Mouse (Mus musculus): Measurements from ENCODE around the gene Iba57. TPM values are rescaled to one million over a fixed set of nuclear protein-coding genes. Genes with fewer than 3 reads are reported as not detected.

Gene Iba57
- polyA plus RNA-seq, 1 experiment from 2014 or later = 7.5 TPM

DNA sequence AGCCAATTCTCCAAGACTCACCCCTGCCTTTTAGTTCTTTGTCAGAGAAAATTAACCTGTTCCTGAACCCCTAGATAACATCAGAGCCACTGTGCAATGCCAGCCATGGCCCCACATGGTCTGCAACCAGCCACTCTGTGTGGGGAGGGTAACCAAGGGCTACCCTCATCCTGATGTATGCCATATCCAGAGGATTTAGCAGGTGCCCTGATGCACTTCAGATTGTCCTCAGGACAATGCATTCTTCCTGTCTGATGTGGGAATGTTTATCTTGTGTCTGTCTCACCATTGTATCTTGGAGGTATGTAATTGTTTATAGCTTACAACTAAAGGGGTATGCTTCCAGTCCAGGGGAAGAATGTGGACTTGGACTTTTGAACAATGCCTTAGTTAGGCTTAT, 32.7 kb upstream of the Iba57 start:
- Histone ChIP-seq H3K9ac (no peak overlapping the region), H3K36me3 (0 out of 2 replicates have a peak, but pooled peaks cover 7% of the 10 kb centered on the region), H3K4me2 (replicated peaks) (no peak overlapping the region), H3K27ac (no peak overlapping the region), H3K9me3 (replicated peaks) (no peaks in the 10 kb centered on the region), H3K4me3 (no peak overlapping the region), H3K27me3 (peaks cover 8% of the 10 kb centered on the region; the same call in 1 of the 2 replicates), H3K4me1 (peaks cover 3% of the 10 kb centered on the region)
- ATAC-seq (ENCODE audit: low FRiP score) = no peak

DNA sequence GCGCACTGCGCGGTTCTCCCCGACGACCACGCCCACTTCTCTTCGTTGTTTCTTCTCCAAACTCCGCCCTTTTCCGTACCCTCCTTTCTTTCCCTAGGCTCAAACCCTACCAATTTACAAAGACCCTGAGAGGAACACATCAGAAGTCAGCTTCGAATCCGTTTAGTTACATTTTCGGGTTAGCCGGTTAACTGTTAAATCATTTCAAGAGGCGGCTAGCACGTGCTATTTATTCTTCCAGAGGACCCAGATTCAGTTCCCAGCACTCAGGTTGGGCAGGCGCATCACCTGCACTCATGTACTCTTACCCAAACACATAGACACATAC, 28.5 kb upstream of the Iba57 start, which contains the start of gene Guk1:
TSS of gene Guk1 (minus strand) at position 154 of the 328 bp plus-strand sequence.
- Histone ChIP-seq H3K9me3 (replicated peaks) (no peaks in the 10 kb centered on the region), H3K4me3 (peak within 1 kb of the TSS; percentile 63), H3K9ac (peak within 1 kb of the TSS; percentile 75), H3K36me3 (no peaks in the 10 kb centered on the region), H3K27me3 (peaks cover 8% of the 10 kb centered on the region; the same call in 1 of the 2 replicates), H3K4me1 (peaks cover 13% of the 10 kb centered on the region), H3K4me2 (replicated peaks) (peak within 1 kb of the TSS; percentile 56), H3K27ac (peak within 1 kb of the TSS; percentile 92)
- ATAC-seq (ENCODE audit: low FRiP score) = peak; percentile 14; the same call in 1 of the 2 replicates
- 5% methylated on average over 16 of the region's 16 CpGs for WGBS

DNA sequence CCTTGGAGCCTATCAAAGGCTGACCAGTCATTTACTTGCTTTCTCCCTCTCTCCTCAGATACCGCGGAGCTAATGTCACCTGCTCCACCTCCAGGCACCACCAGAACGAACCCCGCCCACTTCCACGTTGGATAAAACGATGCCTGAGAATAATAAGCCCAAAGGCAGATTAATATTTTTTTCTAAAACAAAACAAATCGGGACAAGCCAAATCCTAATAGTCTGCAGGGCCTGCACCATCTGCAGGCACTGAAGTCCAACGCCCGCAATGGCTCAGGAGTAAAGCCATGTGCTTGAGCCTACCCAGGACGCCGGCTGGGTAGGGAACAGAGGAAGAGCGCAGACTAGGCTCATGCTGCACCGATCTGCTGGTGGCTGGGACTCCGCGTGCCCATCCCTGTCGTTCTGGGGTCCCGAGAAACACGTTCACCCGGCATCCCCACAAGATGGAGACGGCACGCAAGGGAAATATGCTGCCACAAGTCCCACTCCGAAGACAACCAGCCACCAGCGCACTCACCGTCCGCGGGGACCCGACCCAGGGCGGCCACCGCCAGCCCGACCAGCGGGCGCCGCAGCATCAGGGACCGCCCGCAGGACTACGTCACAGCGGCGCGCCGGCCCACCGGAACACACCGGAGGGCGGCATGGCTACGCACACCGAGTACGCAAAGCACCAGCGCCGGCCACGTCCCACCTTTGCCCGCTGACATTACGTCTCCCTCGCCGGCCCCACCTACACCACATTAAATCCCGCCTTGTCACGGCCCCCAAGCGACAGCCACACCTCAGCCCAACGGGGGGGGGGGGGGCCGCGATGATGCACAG, 27.9 kb upstream of the Iba57 start:
- peaks cover 8% of the 10 kb centered on the region; the same call in 1 of the 2 replicates for H3K27me3 ChIP-seq
- H3K27ac ChIP-seq = peak overlapping the region; percentile 92
- no peaks in the 10 kb centered on the region for H3K9me3 ChIP-seq (replicated peaks)
- H3K4me2 ChIP-seq (replicated peaks) = peak overlapping the region; percentile 56
- H3K4me3 ChIP-seq = peak overlapping the region; percentile 63
- H3K36me3 ChIP-seq = no peaks in the 10 kb centered on the region
- peak; percentile 97 for ATAC-seq (ENCODE audit: low FRiP score)
- WGBS = under 1% methylated on average over 58 of the region's 59 CpGs
- H3K4me1 ChIP-seq = peaks cover 13% of the 10 kb centered on the region
- H3K9ac ChIP-seq = peak overlapping the region; percentile 75

DNA sequence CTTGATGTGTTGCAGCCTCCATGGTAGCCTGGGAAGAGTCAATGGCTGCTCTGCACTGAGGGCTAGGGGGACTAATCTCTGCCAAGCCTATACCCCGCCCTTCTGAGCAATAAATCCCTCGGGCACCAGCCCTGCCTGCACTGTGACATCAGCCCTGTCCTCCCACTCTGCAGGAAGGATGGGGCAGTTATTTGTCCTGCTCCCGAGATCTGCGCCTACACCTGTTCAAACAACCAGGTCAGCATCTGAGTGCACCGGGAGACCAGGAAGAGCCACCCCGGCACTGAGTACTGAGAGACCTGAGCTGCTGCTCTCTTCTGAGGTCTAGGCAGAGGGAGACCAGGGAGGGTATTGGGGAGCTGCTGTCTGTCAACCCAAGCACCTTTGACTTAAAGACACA, 24.2 kb upstream of the Iba57 start:
- 87% methylated on average over 6 of the region's 6 CpGs for WGBS
- no peak for ATAC-seq (ENCODE audit: low FRiP score)
- H3K4me3 ChIP-seq = no peak overlapping the region
- no peak overlapping the region for H3K9ac ChIP-seq
- peaks cover 25% of the 10 kb centered on the region for H3K36me3 ChIP-seq
- no peaks in the 10 kb centered on the region for H3K9me3 ChIP-seq (replicated peaks)
- peaks cover 15% of the 10 kb centered on the region for H3K4me1 ChIP-seq
- H3K4me2 ChIP-seq (replicated peaks) = no peak overlapping the region
- no peak overlapping the region for H3K27ac ChIP-seq
- H3K27me3 ChIP-seq = no peaks in the 10 kb centered on the region

DNA sequence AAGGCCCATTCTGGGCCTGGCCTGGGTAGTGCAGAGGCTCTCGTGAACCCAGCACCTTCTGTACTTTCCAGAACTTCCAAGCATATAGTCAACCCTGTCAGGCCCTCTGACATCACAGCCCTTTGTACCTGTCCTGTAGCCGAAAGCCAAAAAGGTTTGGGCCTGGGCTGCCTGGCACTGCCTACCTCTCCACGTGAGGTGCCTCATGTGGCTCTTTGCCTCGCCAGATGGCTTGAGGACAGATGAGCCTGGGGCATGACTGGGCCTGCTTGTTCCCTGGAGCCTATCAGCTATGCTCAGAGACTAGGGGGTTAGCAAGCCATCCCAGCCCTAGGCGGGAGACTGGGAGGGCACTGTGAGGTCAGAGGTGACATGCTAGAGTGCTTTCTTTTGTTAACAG, 22.0 kb upstream of the Iba57 start:
- Histone ChIP-seq H3K27me3 (no peaks in the 10 kb centered on the region), H3K9me3 (replicated peaks) (no peaks in the 10 kb centered on the region), H3K4me1 (peaks cover 11% of the 10 kb centered on the region; the same call in 1 of the 2 replicates), H3K36me3 (peaks cover 27% of the 10 kb centered on the region), H3K4me3 (no peak overlapping the region), H3K9ac (no peak overlapping the region), H3K4me2 (replicated peaks) (no peak overlapping the region), H3K27ac (no peak overlapping the region)
- no peak for ATAC-seq (ENCODE audit: low FRiP score)
- 78% methylated on average over 5 of the region's 5 CpGs for WGBS

DNA sequence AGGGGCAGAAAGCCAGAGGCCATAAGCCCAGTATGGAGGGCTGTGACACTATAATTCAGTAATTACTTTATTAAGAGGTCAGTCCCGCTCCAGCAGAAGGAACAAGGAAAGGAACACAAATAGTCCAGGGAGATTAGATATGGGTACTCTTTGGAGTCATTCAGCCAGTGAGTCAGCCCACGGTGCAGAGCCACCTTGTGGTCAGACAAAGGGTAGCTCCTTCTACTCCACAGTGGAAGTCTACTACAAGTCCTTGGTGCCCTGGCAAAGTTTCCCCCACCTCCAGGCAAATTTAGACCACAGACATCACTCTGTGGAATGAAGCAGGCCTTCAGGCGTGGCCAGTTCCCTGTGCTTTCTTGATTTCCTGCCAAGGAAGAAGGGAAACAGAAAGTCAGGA, 20.3 kb upstream of the Iba57 start:
- no peak overlapping the region for H3K27ac ChIP-seq
- ATAC-seq (ENCODE audit: low FRiP score) = no peak
- no peaks in the 10 kb centered on the region for H3K9me3 ChIP-seq (replicated peaks)
- H3K27me3 ChIP-seq = peaks cover 6% of the 10 kb centered on the region
- H3K9ac ChIP-seq = no peak overlapping the region
- H3K36me3 ChIP-seq = peaks cover 27% of the 10 kb centered on the region
- WGBS = 45% methylated on average over 3 of the region's 3 CpGs
- 0 out of 2 replicates have a peak, but pooled peaks cover 5% of the 10 kb centered on the region for H3K4me1 ChIP-seq
- H3K4me3 ChIP-seq = no peak overlapping the region
- H3K4me2 ChIP-seq (replicated peaks) = no peak overlapping the region

DNA sequence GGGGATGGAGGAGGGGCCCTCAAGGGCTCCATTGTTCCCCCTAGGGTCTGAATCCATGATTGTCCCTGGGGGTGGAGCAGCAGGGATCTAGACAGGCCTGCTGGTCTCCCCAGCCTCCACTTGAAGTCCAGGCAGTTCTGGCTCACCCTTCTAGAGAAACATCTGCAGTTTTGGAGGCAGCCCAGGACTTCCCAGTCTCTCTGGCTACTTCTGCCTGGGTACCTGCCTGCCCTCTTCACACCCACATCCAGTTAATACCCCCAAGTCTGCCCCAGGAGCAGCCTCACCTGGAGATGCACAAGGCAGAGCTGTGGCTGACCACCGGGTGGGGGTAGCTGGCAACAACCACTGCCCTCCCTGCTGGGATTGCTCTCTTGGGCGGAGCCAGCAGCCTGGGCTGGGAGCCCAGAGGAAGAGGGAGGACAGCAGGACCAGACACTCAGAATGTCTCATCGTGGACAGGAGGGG, 19.4 kb upstream of the Iba57 start, which contains the start of gene Gjc2:
TSS of gene Gjc2 (minus strand) at position 350 of the 468 bp plus-strand sequence.
- no peak for ATAC-seq (ENCODE audit: low FRiP score)
- Histone ChIP-seq H3K4me2 (replicated peaks) (no peak within 1 kb of the TSS), H3K9me3 (replicated peaks) (no peaks in the 10 kb centered on the region), H3K27ac (no peak within 1 kb of the TSS), H3K36me3 (peaks cover 27% of the 10 kb centered on the region), H3K27me3 (peaks cover 16% of the 10 kb centered on the region), H3K4me1 (0 out of 2 replicates have a peak, but pooled peaks cover 4% of the 10 kb centered on the region), H3K9ac (no peak within 1 kb of the TSS), H3K4me3 (no peak within 1 kb of the TSS)
- WGBS = 50% methylated on average over 3 of the region's 3 CpGs

DNA sequence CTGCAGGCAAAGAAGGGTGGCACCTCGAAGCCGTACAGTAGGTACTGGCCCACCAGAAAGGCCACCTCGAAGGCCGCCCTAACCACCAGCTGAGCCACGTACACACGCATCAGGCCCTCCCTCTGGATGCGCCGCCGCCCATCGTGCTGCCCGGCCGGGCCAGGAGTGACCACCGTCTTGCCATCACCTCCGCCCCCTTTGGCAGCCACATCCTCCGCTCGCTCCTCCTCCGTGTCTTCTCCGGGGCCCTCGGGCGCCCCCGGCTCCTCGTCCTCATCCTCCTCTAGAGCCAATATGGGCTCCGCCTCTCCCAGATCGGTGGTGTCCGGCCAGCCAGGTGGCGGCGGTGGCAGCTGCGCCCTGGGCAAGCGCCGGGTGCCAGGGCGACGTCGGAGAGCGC, 13.4 kb upstream of the Iba57 start:
- Histone ChIP-seq H3K9me3 (replicated peaks) (no peaks in the 10 kb centered on the region), H3K27ac (no peak overlapping the region), H3K36me3 (no peaks in the 10 kb centered on the region), H3K27me3 (peaks cover 59% of the 10 kb centered on the region), H3K4me2 (replicated peaks) (peak overlapping the region; percentile 21; the same call in 1 of the 2 replicates), H3K4me1 (peaks cover 5% of the 10 kb centered on the region), H3K9ac (no peak overlapping the region), H3K4me3 (peak overlapping the region; percentile 10)
- ATAC-seq (ENCODE audit: low FRiP score) = no peak
- 9% methylated on average over 34 of the region's 34 CpGs for WGBS

DNA sequence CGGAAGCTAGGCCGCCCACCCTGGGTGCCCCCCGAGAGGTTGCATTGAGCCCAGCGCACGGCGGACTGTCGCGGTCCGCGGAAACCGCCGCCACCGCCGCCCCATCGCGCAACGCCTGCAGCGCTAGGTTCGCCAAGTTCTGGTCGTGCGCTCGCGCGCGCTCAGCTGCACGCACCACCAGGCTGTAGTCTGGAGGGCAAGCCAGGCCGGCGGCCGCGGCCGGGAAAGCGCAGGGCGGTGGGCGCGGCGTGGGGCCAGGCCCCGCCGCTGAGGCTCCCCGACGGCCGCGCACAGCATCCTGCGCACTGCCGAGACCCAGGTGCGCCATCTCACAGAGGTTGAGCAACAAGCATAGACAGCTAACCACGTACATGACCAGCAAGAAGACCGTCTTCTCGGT, 12.9 kb upstream of the Iba57 start:
- Histone ChIP-seq H3K4me3 (peak overlapping the region; percentile 10), H3K4me2 (replicated peaks) (peak overlapping the region; percentile 21)
- WGBS = 6% methylated on average over 47 of the region's 48 CpGs

DNA sequence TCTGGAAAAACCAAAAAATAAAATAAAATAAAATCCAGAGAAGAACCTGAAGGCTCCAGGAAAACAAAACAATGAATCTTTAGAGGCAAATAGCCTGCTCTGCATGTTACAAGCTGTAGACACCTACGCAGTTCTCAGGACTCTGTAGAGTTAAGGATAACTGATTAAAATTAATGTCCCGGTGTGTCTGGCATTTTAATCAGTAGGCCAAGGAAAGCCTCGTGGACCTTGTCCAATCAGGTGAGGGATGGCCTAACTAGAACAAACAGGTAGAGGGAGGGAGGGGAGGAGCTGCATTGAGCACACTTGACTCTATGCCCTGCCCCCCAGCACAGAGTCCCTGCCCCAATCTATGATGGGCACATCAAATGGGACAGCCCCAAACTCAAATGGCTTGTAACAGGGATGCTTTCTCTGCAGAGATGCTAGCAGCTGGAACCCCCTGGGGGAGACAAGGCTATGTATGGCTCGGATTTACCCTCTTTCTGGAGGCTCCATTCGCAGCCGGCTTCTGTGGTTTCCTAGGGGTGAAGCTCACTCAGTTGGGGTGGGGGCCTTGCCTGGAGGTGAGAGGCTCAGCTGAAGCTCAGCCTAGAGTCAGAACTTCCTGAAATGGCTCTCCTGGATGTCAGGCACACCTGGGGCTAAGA, 10.8 kb upstream of the Iba57 start:
- peaks cover 66% of the 10 kb centered on the region for H3K27me3 ChIP-seq
- H3K36me3 ChIP-seq = no peaks in the 10 kb centered on the region
- no peak for ATAC-seq (ENCODE audit: low FRiP score)
- 49% methylated on average over 6 of the region's 6 CpGs for WGBS
- no peak overlapping the region for H3K4me3 ChIP-seq
- peaks cover 5% of the 10 kb centered on the region for H3K4me1 ChIP-seq
- H3K4me2 ChIP-seq (replicated peaks) = no peak overlapping the region
- H3K9me3 ChIP-seq (replicated peaks) = no peaks in the 10 kb centered on the region
- no peak overlapping the region for H3K9ac ChIP-seq
- no peak overlapping the region for H3K27ac ChIP-seq

More for the DNA sequence above, 12.9 kb upstream of the Iba57 start:
- Histone ChIP-seq H3K27me3 (peaks cover 63% of the 10 kb centered on the region), H3K36me3 (no peaks in the 10 kb centered on the region), H3K27ac (no peak overlapping the region), H3K4me1 (peaks cover 5% of the 10 kb centered on the region), H3K9me3 (replicated peaks) (no peaks in the 10 kb centered on the region), H3K9ac (no peak overlapping the region)
- no peak for ATAC-seq (ENCODE audit: low FRiP score)

DNA sequence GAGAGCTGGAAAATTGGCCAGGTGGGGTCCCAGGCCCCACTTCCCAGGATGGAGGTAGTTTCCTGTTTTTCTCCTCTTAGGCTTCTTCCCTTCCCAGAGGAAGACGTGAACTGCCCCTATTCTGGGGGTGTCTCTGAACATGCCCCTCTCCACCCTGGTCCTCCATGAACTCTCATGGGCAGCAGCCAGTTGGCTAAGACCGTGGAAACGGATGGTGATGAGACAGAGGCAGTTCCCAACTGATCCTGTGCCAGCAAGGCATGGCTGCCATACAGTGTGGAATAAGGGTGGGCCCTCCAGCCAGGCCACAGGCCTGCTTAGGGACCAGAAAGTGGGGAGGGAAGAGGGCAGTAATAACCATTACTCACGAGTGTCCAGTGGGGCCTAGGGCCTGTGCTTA, 7.0 kb upstream of the Iba57 start:
- Histone ChIP-seq H3K9ac (no peak overlapping the region), H3K27me3 (peaks cover 30% of the 10 kb centered on the region), H3K27ac (no peak overlapping the region), H3K4me3 (no peak overlapping the region), H3K4me2 (replicated peaks) (no peak overlapping the region), H3K4me1 (no peaks in the 10 kb centered on the region), H3K36me3 (no peaks in the 10 kb centered on the region), H3K9me3 (replicated peaks) (no peaks in the 10 kb centered on the region)
- no peak for ATAC-seq (ENCODE audit: low FRiP score)
- 64% methylated on average over 4 of the region's 4 CpGs for WGBS

DNA sequence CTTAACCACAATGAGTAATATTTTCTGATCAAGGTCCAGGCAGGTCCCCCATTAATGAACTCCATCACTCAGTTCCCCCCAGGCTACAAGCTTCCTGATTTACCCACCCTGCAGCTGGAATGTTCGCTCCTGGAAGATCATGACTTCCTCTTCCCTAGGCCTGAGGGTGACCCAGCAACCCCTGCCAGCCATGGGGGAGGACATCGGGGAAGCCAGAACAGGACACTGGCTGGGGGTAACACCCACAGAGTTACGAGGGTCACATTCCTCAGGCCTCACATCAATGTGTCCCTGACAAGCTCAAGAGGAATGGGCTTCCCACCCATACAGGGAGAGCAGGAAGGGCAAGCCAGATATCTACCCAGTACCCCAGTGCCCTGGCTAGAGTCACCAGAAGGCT, 6.3 kb upstream of the Iba57 start:
- Histone ChIP-seq H3K4me1 (no peaks in the 10 kb centered on the region), H3K27ac (no peak overlapping the region), H3K4me3 (no peak overlapping the region), H3K27me3 (peaks cover 23% of the 10 kb centered on the region), H3K36me3 (no peaks in the 10 kb centered on the region), H3K9me3 (replicated peaks) (no peaks in the 10 kb centered on the region), H3K4me2 (replicated peaks) (no peak overlapping the region), H3K9ac (no peak overlapping the region)
- WGBS = 77% methylated on average over 3 of the region's 3 CpGs
- ATAC-seq (ENCODE audit: low FRiP score) = no peak

All from hindbrain, embryonic 12.5 days (tissue).